Mouse (Mus musculus): ENCODE measurements around the gene 4930451I11Rik. TPM values are rescaled to one million over a fixed set of nuclear protein-coding genes. Genes with fewer than 3 reads are reported as not detected.
A peak's percentile ranks its signal among the peaks of the same experiment; 100 is the strongest.

4930451I11Rik gene
- total RNA-seq, 2 experiments from 2014 or later = not detected

- peak in 1 of 2 experiments; percentile 91 for DNase-seq
These were observed 31.8 kb downstream of the 4930451I11Rik start for GRCm38 (mm10) chr7:126799468-126800268.

- peak; percentile 97 to 100 for DNase-seq
These were observed 32.4 kb downstream of the 4930451I11Rik start for GRCm38 (mm10) chr7:126799050-126799467.

- peak; percentile 36 to 60 for DNase-seq
These were observed 33.1 kb downstream of the 4930451I11Rik start for GRCm38 (mm10) chr7:126798127-126799049.

- peak; percentile 71 to 83 for DNase-seq
These were observed 33.9 kb downstream of the 4930451I11Rik start, which contains the start of gene Fam57b for GRCm38 (mm10) chr7:126797411-126798126. Gene Fam57b (plus strand): TSS chr7:126797668.

GRCm38 (mm10) chr7:126796350-126796932, 35.0 kb downstream of the 4930451I11Rik start:
- DNase-seq = peak in 1 of 2 experiments; percentile 39

GRCm38 (mm10) chr7:126795387-126796317, 35.8 kb downstream of the 4930451I11Rik start:
- DNase-seq = peak in 1 of 2 experiments; percentile 29

GRCm38 (mm10) chr7:126794271-126794605, 37.2 kb downstream of the 4930451I11Rik start:
- peak in 1 of 2 experiments; percentile 5 for DNase-seq

- no peak for DNase-seq
These were observed 37.8 kb downstream of the 4930451I11Rik start for GRCm38 (mm10) chr7:126793456-126794270.

GRCm38 (mm10) chr7:126792721-126793443, 38.6 kb downstream of the 4930451I11Rik start:
- DNase-seq = peak in 1 of 2 experiments; percentile 14

GRCm38 (mm10) chr7:126791851-126792720, 39.4 kb downstream of the 4930451I11Rik start, which contains the start of gene Ppp4c:
Gene Ppp4c (minus strand): TSS chr7:126792496.
- DNase-seq = peak; percentile 98

- no peak for DNase-seq
These were observed 42.3 kb downstream of the 4930451I11Rik start for GRCm38 (mm10) chr7:126789141-126789540.

GRCm38 (mm10) chr7:126786142-126786541, 45.3 kb downstream of the 4930451I11Rik start:
- DNase-seq = no peak

GRCm38 (mm10) chr7:126785056-126785455, 46.4 kb downstream of the 4930451I11Rik start:
- no peak for DNase-seq

GRCm38 (mm10) chr7:126784469-126784868, 47.0 kb downstream of the 4930451I11Rik start:
- DNase-seq = no peak

GRCm38 (mm10) chr7:126782693-126783092, 48.7 kb downstream of the 4930451I11Rik start:
- no peak for DNase-seq

GRCm38 (mm10) chr7:126781661-126782370, 49.6 kb downstream of the 4930451I11Rik start:
- DNase-seq = no peak
